Mouse (Mus musculus) lung, adult 2 months (tissue): ENCODE measurements around the gene Zfp69.

ENCODE experiments used
- CTCF ChIP-seq: fragments of 200-500 bp; IDR thresholded peaks from 2 replicates; pipeline ENCODE4 v1.5.1; 2011; ENCODE audit warnings: mild to moderate bottlenecking, low read length, control low read depth; ENCODE audit not compliant: insufficient read depth
- POLR2A ChIP-seq: fragments of 200-500 bp; IDR thresholded peaks from 2 replicates; pipeline ENCODE4 v1.6.1; 2011; ENCODE audit warnings: low read depth, mild to moderate bottlenecking, control low read depth, low read length, borderline replicate concordance; ENCODE audit errors: extremely low read depth

- TF ChIP-seq CTCF (no peak), POLR2A (no peak)
Observed at GRCm38 (mm10) chr4:120993025-120993424, 41.5 kb upstream of the Zfp69 start.
